Mouse (Mus musculus) skeletal muscle tissue, adult 2 months (tissue): ENCODE measurements around the gene Gbx2.

Experiments
- DNase-seq: peaks from one replicate; pipeline ENCODE4 v3.0.0-alpha.2; 2012; ENCODE audit warnings: low read depth, low spot score

Gbx2 gene

GRCm38 (mm10) chr1:89931120-89931519, at the start of gene Gbx2:
Gene Gbx2 (minus strand): TSS chr1:89931179.
- peak; percentile 27 for DNase-seq

GRCm38 (mm10) chr1:89977261-89977660, 46.3 kb upstream of the Gbx2 start:
- DNase-seq = no peak

GRCm38 (mm10) chr1:89976411-89976810, 45.4 kb upstream of the Gbx2 start:
- no peak for DNase-seq

GRCm38 (mm10) chr1:89974541-89974940, 43.6 kb upstream of the Gbx2 start:
- DNase-seq = no peak

- no peak for DNase-seq
Observed at GRCm38 (mm10) chr1:89971848-89972247, 40.9 kb upstream of the Gbx2 start.

GRCm38 (mm10) chr1:89969714-89970110, 38.7 kb upstream of the Gbx2 start:
- DNase-seq = no peak

- no peak for DNase-seq
Observed at GRCm38 (mm10) chr1:89969072-89969713, 38.2 kb upstream of the Gbx2 start.

GRCm38 (mm10) chr1:89968111-89968851, 37.3 kb upstream of the Gbx2 start:
- DNase-seq = no peak

GRCm38 (mm10) chr1:89967585-89967984, 36.6 kb upstream of the Gbx2 start:
- no peak for DNase-seq

GRCm38 (mm10) chr1:89964426-89964825, 33.4 kb upstream of the Gbx2 start:
- DNase-seq = no peak

GRCm38 (mm10) chr1:89963296-89963695, 32.3 kb upstream of the Gbx2 start:
- no peak for DNase-seq

- no peak for DNase-seq
Observed at GRCm38 (mm10) chr1:89962092-89962491, 31.1 kb upstream of the Gbx2 start.

GRCm38 (mm10) chr1:89959393-89959792, 28.4 kb upstream of the Gbx2 start:
- no peak for DNase-seq

- peak; percentile 36 for DNase-seq
Observed at GRCm38 (mm10) chr1:89943202-89943601, 12.2 kb upstream of the Gbx2 start.

GRCm38 (mm10) chr1:89942395-89942976, 11.5 kb upstream of the Gbx2 start:
- no peak for DNase-seq

GRCm38 (mm10) chr1:89941701-89942381, 10.9 kb upstream of the Gbx2 start:
- no peak for DNase-seq

- no peak for DNase-seq
Observed at GRCm38 (mm10) chr1:89940961-89941524, 10.1 kb upstream of the Gbx2 start.

GRCm38 (mm10) chr1:89939981-89940726, 9.2 kb upstream of the Gbx2 start:
- DNase-seq = peak; percentile 27

GRCm38 (mm10) chr1:89939596-89939960, 8.6 kb upstream of the Gbx2 start:
- DNase-seq = no peak

GRCm38 (mm10) chr1:89938884-89939595, 8.1 kb upstream of the Gbx2 start:
- no peak for DNase-seq
